Mouse (Mus musculus): ENCODE measurements around the gene Inpp5b. TPM values are rescaled to one million over a fixed set of nuclear protein-coding genes. Genes with fewer than 3 reads are reported as not detected.

The Inpp5b gene
- total RNA-seq, 2 experiments from 2014 or later, result 10.1 to 10.4 TPM

DNA sequence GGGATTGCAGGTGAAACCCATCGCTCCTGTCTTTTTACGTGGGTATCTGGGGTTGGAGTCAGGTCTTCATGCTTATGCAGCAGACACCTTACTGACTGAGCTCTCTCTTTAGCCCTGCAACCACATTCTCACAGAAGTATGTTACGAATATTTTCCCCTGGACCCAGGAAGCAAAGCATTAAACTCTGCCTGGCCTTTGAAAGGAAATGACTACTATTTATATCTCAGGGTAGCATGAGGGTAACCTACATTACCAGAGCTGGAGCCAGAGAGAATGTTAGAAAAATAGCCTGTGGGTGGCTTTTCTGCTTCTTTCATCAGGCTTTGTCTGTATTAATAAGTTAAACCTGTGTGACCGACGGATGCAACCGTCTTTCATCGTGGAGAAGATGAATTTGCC is 13.9 kb downstream of the Inpp5b start:
- intact Hi-C loops (cut with DNase I), result no loop called here
- DNase-seq (ENCODE audit: low spot score), result no peak

DNA sequence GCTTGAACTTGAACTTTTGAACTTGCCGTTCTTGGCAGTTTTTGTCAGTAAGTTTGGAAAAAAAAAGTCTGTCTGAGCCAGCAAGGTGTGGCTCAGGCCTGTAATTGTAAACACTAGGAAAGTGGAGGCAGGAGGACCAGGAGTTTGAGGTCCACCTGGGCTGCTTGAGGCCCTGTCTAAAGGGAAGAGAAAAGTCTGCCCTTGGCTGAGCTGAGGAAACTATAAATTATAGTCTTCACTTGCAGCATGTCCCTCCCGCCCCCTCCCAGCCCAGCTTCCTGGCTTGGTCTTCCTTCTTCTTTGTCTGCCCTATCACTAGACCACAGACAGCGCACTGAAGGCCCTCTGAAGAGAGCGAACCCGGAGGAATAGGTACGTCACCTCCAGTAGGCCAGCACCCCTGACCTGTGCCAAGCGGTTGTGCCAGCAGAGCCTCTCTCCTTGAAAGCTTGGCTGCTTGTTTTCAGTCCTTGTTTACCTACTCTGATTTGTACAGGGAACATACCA is 17.7 kb downstream of the Inpp5b start:
- DNase-seq (ENCODE audit: low spot score), result no peak
- intact Hi-C loops (cut with DNase I), result no loop called here

DNA sequence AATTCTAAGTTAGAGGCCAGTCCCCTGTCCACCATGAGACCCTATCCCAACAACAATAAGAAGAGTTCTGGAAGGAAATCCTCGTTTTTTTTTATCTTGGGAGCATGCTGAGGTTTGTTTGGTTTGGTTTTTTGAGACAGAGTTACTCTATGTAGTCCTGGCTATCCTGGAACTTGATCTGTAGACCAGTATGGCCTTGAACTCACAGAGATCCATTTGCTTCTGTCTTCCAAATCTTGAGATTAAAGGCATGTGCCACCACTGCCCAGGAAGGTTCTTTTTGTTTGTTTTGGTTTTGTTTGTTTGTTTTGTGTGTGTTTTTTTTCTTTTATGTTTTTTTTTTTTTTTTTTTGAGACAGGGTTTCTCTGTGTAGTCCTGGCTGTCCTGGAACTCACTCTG is 19.6 kb downstream of the Inpp5b start:
- intact Hi-C loops (cut with DNase I), result no loop called here
- DNase-seq (ENCODE audit: low spot score), result no peak

- DNase-seq (ENCODE audit: low spot score), result no peak
- intact Hi-C loops (cut with DNase I), result no loop called here
Measured at GRCm38 (mm10) chr4:124762858-124763452, 21.3 kb downstream of the Inpp5b start.

DNA sequence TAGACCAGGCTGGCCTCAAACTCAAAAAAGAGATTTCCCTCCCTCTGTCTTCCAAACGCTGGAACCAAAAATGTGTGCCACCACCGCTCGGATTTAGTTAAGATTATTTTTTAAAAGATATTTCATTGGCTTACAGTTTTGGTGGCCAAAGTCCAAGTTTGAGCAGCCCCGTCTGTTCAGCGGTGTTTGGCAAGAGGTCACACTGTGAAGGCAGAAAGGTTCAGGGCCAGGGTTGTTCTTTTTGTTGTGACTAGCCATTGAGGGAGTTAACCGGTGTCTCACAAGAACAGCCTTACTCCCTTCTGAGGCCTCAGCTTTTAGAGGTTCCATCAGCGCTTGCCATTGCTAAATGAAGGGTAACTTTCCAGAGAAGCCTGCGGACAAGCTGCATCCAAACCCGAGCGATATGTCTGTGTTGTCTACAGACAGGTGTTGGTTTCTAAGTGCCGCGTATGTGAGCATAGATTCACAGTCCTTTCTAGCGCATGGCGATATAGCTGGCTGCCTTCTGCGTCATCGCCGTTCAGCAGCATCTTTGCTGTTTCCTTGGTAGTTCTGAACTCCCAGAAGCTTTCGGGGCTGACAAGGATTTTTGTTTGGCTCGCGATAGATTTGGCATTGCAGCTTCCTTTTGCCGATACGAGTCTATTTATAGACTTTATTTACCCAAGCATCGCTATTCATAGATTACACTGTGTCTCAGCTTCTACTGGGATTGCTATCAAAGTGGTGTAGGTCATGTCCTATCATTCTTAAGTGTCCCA is 24.3 kb downstream of the Inpp5b start:
- no peak for DNase-seq (ENCODE audit: low spot score)
- intact Hi-C loops (cut with DNase I), result no loop called here

DNA sequence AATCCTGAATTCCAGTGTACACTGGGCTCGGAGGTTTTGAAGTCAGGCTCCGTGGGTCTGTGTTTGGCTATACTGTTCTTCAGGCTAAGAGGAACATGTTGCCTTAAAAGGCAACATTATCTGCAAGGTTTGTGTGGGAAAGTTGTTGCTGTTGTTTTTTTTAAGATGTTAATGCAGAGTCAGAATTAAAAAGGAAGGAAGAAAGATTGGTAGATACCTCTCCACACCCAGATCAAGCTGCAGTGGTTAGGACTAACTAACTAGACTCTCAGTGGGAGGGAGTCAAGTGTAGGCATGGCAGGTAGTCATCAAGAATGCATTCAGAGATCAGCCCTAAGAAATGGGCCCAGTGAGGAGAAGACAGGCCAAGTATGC is 24.9 kb downstream of the Inpp5b start:
- intact Hi-C loops (cut with DNase I), result no loop called here
- no peak for DNase-seq (ENCODE audit: low spot score)

DNA sequence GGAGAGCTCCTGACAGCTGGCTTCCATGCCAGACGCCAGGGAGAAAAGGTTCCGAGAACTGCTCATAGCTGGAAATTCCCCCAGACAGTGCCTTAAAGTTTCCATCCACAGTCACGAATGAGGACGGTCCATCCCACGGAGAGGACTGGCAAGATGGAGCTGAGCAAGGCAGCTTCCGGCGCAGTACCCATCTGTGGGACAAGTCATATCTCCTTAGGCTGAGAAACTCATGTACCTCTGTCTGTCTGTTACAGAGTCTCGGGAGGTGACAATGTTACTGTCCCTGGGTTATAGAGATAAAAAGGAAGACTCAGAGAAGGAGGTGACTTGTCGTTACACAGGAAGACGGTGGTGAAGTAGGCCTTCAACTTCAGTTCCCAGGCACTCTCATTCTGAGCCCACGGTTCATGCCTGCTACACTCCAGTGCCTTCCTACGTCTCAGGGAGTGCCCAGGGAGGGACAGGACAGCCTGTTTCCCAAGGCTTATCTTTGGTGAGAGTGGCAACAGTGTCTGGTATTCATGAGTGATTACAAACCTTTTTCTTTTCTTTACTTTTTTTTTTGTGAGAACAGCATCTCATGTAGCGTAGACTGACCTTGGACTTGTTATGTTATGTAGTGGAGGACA is 27.4 kb downstream of the Inpp5b start:
- intact Hi-C loops (cut with DNase I), result no loop called here
- DNase-seq (ENCODE audit: low spot score), result no peak

- intact Hi-C loops (cut with DNase I), result no loop called here
Measured at GRCm38 (mm10) chr4:124770624-124771023, 29.0 kb downstream of the Inpp5b start.

GRCm38 (mm10) chr4:124772125-124772524 is 30.5 kb downstream of the Inpp5b start:
- DNase-seq (ENCODE audit: low spot score), result no peak
- intact Hi-C loops (cut with DNase I), result no loop called here

More at GRCm38 (mm10) chr4:124770624-124771023, 29.0 kb downstream of the Inpp5b start:
- DNase-seq (ENCODE audit: low spot score), result no peak

DNA sequence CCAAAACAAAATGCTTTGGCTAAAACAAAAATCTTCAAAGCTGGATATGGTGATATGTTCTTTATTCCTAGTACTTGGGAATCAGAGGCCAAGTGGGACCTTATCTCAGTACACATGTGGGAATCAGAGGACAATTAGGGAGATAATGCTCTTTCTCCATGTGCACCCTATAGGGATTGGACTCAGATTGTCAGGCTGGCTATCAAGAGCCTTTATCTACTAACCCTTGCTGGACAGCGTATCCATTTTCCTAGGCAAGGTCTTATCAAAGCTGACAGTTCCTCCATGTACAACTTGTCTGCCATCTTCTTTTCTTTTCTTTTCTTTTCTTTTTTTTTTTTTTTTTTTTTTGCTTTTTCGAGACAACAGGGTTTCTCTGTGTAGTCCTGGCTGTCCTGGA is 31.8 kb downstream of the Inpp5b start:
- intact Hi-C loops (cut with DNase I), result no loop called here
- DNase-seq (ENCODE audit: low spot score), result no peak

DNA sequence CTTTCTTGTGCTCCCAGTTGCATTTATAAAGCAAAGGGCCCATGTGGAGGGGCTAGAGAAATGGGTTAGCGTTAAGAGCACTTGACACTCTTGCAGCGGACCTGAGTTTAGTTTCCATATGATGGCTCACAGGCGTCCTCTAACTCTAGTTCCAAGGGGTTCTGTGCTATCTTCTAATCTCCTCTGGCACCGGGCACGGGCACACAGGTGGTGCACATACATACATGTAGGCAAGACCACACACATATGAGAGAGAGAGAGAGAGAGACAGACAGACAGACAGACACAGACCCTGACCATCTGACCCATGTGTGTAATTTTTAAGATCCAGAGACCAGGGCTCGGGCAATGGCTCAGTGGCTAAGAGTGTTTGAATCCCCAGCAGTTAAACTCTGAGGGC is 32.3 kb downstream of the Inpp5b start:
- no peak for DNase-seq (ENCODE audit: low spot score)
- intact Hi-C loops (cut with DNase I), result no loop called here

- no peak for DNase-seq (ENCODE audit: low spot score)
- intact Hi-C loops (cut with DNase I), result no loop called here
Measured at GRCm38 (mm10) chr4:124774429-124774828, 32.8 kb downstream of the Inpp5b start.

DNA sequence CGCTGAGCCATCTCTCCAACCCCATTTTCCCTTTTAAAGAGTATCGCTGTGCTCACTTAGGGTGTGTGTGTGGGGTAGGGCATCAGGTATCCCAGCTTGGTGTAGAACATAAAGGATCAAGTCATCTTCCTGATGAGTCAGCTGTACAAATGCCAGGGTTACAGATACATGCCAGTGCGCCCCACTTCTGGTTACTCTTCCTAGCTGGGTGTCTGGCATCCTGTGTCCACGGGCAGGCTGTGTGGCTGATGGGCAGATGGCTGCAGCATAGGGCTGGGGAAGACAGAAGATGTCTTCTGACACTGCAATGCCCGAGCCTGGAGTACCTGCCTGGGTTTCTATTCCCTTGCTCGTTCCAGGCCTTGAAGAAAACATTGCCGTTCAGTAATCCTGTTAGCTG is 39.7 kb downstream of the Inpp5b start:
- no peak for DNase-seq (ENCODE audit: low spot score)
- intact Hi-C loops (cut with DNase I), result no loop called here

DNA sequence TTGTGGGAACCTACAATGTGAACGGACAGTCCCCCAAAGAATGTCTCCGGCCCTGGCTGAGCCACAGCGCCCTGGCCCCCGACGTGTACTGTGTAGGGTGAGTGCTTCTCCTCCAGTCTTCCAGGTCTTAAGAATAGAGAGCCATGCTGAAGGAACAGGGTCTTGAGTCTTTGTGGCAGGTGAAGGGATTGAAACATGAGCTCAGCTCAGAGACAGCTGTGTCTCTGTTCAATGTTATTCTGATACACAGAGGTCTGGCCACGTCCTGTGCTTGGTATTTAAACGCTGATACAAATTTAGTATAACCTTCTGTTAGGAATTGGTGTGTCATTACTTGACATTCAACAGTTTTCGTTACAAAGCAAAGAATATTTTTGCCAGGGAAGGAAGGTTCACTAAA is 40.7 kb downstream of the Inpp5b start:
- intact Hi-C loops (cut with DNase I), result no loop called here
- DNase-seq (ENCODE audit: low spot score), result no peak

DNA sequence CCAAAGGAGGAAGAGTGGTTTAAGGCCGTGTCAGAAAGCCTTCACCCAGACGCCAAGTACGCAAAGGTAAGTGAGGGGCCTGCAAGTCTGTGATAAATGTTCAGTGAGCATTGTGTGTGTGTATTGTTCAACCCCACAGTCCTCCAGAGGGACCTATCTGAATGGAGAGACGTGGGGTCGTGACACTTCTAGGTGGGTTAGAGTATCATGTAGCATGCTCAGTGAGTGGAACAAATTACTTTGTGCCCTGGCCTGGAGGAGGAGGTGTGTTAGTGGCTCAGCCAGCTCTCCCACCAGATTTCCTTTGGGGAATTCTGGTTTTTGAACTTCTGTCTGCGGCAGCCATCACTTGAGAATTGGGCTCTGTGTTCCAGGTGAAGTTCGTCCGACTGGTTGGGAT is 42.3 kb downstream of the Inpp5b start:
- intact Hi-C loops (cut with DNase I), result no loop called here

GRCm38 (mm10) chr4:124790013-124790412 is 48.4 kb downstream of the Inpp5b start:
- intact Hi-C loops (cut with DNase I), result no loop called here
- DNase-seq (ENCODE audit: low spot score), result no peak

More for the DNA sequence above, 42.3 kb downstream of the Inpp5b start:
- DNase-seq (ENCODE audit: low spot score), result no peak

GRCm38 (mm10) chr4:124792114-124792513 is 50.5 kb downstream of the Inpp5b start:
- intact Hi-C loops (cut with DNase I), result no loop called here
- no peak for DNase-seq (ENCODE audit: low spot score)

DNA sequence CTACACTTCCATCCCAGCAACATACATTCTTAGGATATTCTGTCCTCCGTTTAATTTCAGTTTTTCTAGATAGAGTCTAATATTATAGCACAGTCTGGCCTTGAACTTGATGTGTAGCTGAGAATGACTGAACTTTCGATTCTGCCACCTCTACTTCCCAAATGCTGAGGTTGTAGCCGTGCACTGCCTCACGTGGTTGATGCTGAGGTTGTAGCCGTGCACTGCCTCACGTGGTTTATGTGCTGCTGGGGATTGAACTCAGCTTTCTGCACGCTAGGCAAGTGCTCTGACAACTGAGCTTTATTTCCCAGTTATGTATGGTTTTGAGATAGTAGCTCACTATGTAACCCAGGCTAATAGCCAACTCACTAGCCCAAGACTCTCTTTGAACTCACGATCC is 54.5 kb downstream of the Inpp5b start:
- no peak for DNase-seq (ENCODE audit: low spot score)
- intact Hi-C loops (cut with DNase I), result no loop called here

DNA sequence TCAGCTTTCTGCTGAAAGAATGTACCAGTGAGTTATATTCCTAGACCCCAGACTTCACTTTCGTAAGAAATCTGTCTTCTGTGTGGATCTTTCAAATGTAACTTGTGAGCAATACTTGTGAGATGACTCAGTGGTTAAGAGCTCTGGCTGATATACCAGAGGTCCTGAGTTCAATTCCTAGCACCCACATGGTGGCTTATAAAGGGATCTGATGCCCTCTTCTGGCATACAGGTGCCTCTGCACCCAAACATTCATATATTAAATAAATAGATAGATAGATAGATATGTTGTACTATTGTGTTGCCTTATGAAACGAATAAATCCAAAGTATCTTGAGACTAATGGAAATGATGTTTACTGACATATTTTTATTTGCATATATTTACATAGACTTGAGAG is 55.3 kb downstream of the Inpp5b start:
- no peak for DNase-seq (ENCODE audit: low spot score)
- intact Hi-C loops (cut with DNase I), result no loop called here

DNA sequence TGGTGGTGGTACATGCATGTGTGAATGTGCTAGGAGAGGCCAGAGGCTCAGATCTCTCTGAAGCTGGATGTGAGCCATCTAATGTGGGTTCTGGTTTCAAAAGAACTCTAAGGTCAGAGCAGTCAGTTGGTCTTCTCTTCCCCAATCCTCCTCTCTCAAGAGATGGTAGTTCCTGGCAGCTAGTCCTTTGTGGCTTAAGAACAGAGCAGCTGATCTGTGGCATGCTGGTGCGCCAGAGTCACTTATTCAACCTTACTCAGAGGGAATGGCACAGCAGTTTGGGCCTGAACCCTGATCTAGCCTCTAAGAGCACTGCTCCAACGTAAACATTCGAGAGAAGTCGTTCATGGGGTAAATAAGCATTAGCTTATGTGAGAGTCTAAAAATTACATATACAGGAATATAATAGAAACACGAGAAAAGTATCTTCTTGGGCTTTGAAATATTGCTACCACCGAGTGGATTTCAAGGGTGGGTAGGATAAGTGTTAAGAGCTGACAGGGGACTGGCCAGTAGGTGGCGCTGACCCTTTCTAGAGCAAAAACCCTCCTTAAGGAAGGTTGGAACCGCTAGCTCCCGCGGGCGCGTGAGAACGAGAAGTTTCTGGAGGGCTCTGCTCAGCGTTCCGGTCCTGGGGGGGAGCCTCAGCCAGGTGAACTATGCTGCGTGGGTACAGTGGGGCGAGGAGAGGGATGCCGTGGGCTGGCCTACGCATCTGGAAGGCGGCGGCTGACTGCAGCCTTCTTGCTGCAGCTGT is 60.1 kb downstream of the Inpp5b start, which contains the start of gene Mtf1:
Gene Mtf1, plus strand, starts transcription at position 553 of the 757 bp plus-strand sequence.
- DNase-seq (ENCODE audit: low spot score), result peak; percentile 60
- intact Hi-C loops (cut with DNase I), result loop anchor here (1.0 to 5.0 kb wide), 3 partner anchors 48 to 84 kb away; no protein-coding TSS in a partner anchor
